In genomic region chr6:88560156-88560555, GRCm38 (mm10) we compare ENCODE assay signal across 17 mouse cellular contexts.
"Had no signal": no experiment of that assay in that cellular context is flagged by ENCODE, and none has a peak within 500 bp of the region (broad histone marks: within the 10 kb centered on the region; RNA-seq: fewer than 3 reads in every experiment).

No protein-coding gene starts in this region.

- H3K4me3 ChIP-seq: lung, embryonic 15.5 days; megakaryocyte, embryonic 14.5 days; midbrain, embryonic 13.5 days; midbrain, embryonic 15.5 days; neural tube, embryonic 12.5 days; stomach, embryonic 15.5 days had no signal

- H3K9me3 ChIP-seq: lung, embryonic 15.5 days; midbrain, embryonic 13.5 days; midbrain, embryonic 15.5 days; neural tube, embryonic 12.5 days; stomach, embryonic 15.5 days had no signal

- H3K27ac ChIP-seq: lung, embryonic 15.5 days; macrophage; midbrain, embryonic 13.5 days; midbrain, embryonic 15.5 days; neural tube, embryonic 12.5 days; stomach, embryonic 15.5 days; stomach, postnatal 0 days had no signal

- H3K36me3 ChIP-seq: lung, embryonic 15.5 days; midbrain, embryonic 13.5 days; midbrain, embryonic 15.5 days; neural tube, embryonic 12.5 days; stomach, embryonic 15.5 days had no signal

- DNase-seq: liver, postnatal 0 days; lung, adult 2 months; lung, postnatal 14 days; right cerebral cortex, postnatal 14 days; thymus, adult 2 months; thymus, postnatal 25 days; thymus, postnatal 4 days had no signal

- ATAC-seq: liver, postnatal 0 days; lung, postnatal 0 days; midbrain, embryonic 15.5 days had no signal

- H3K9ac ChIP-seq: liver, postnatal 0 days; lung, embryonic 15.5 days; midbrain, embryonic 13.5 days; midbrain, embryonic 15.5 days; neural tube, embryonic 12.5 days; stomach, embryonic 15.5 days had no signal

- H3K4me2 ChIP-seq: lung, embryonic 15.5 days; midbrain, embryonic 11.5 days; midbrain, embryonic 13.5 days; midbrain, embryonic 15.5 days; neural tube, embryonic 12.5 days; stomach, embryonic 15.5 days had no signal

- H3K4me1 ChIP-seq: lung, embryonic 15.5 days; midbrain, embryonic 13.5 days; midbrain, embryonic 15.5 days; neural tube, embryonic 12.5 days; stomach, embryonic 15.5 days had no signal
